Mouse (Mus musculus) kidney, adult 2 months (tissue): ENCODE measurements around the gene Spef1. TPM values are rescaled to one million over a fixed set of nuclear protein-coding genes. Genes with fewer than 3 reads are reported as not detected.

Experiments
- DNase-seq: peaks from one replicate; pipeline ENCODE4 v3.0.0; 2021
- H3K27ac ChIP-seq: fragments of 200-500 bp; 2 replicates; pipeline ENCODE4 v1.5.1; 2012; ENCODE audit warnings: low read depth, low read length, control low read depth, inconsistent platforms; ENCODE audit not compliant: insufficient read depth
- H3K27me3 ChIP-seq: fragments of 200-500 bp; replicated peaks from 2 replicates; pipeline ENCODE4 v1.6.1; 2012; ENCODE audit warnings: mild to moderate bottlenecking, moderate library complexity, low read length, inconsistent platforms; ENCODE audit not compliant: control insufficient read depth, insufficient read depth
- H3K36me3 ChIP-seq: fragments of 200-500 bp; 2 replicates; pipeline ENCODE4 v1.6.1; 2012; ENCODE audit warnings: mild to moderate bottlenecking, moderate library complexity, low read length, inconsistent platforms; ENCODE audit not compliant: control insufficient read depth, insufficient read depth
- H3K4me1 ChIP-seq: fragments of 200-500 bp; 2 replicates; pipeline ENCODE4 v1.6.1; 2011; ENCODE audit warnings: low read length; ENCODE audit not compliant: control insufficient read depth, insufficient read depth
- H3K4me3 ChIP-seq: fragments of 200-500 bp; 2 replicates; pipeline ENCODE4 v1.5.1; 2011; ENCODE audit warnings: mild to moderate bottlenecking, low read depth, low read length, control low read depth; ENCODE audit not compliant: insufficient read depth
- CTCF ChIP-seq: fragments of 200-500 bp; conservative IDR thresholded peaks from 2 replicates; pipeline ENCODE4 v1.5.1; 2011; ENCODE audit warnings: low read depth, mild to moderate bottlenecking, control low read depth, low read length, moderate library complexity, mixed read lengths; ENCODE audit not compliant: insufficient read depth, insufficient read length
- POLR2A ChIP-seq: fragments of 200-500 bp; IDR thresholded peaks from one replicate; pipeline ENCODE4 v1.6.1; 2011; ENCODE audit warnings: low read depth, low read length, control low read depth
- WGBS: fragments of 180-500 bp; shearing (Covaris S2); methylation state at CpG from one replicate; pipeline ENCODE4 v1.1.7; 2018; 5-methylcytosine and 5-hydroxymethylcytosine counted together
- polyA plus RNA-seq: library from polyadenylated mRNA; depleted of rRNA; stranded (reverse); fragments of >200 nt; gene quantifications from 2 replicates; pipeline ENCODE4 v1.2.3, GENCODE M21; 2012

The Spef1 gene
- polyA plus RNA-seq, 1 experiment, result 4.6 TPM

GRCm38 (mm10) chr2:131204410-131204981 is 17.4 kb upstream of the Spef1 start:
- Histone ChIP-seq H3K36me3 (no peaks in the 10 kb centered on the region), H3K4me1 (peaks cover 8% of the 10 kb centered on the region; the same call in 1 of the 2 replicates), H3K27me3 (no peaks in the 10 kb centered on the region), H3K4me3 (peak overlapping the region; percentile 7; the same call in 1 of the 2 replicates), H3K27ac (peak overlapping the region; percentile 88)
- WGBS, result 13% methylated on average over 7 of the region's 7 CpGs
- peak; percentile 99 for DNase-seq
- TF ChIP-seq CTCF (no peak), POLR2A (no peak)

GRCm38 (mm10) chr2:131203816-131204409 is 16.8 kb upstream of the Spef1 start:
- WGBS, result 71% methylated on average over 6 of the region's 6 CpGs
- Histone ChIP-seq H3K27ac (peak overlapping the region; percentile 74), H3K4me3 (no peak overlapping the region), H3K4me1 (peaks cover 3% of the 10 kb centered on the region; the same call in 1 of the 2 replicates), H3K36me3 (no peaks in the 10 kb centered on the region), H3K27me3 (no peaks in the 10 kb centered on the region)
- DNase-seq, result no peak
- TF ChIP-seq CTCF (no peak), POLR2A (no peak)

- peak; percentile 25 for DNase-seq
- TF ChIP-seq CTCF, result no peak
- no peak for TF ChIP-seq POLR2A
- Histone ChIP-seq H3K4me3 (no peak overlapping the region), H3K27ac (no peak overlapping the region), H3K36me3 (no peaks in the 10 kb centered on the region), H3K4me1 (peaks cover 3% of the 10 kb centered on the region; the same call in 1 of the 2 replicates), H3K27me3 (no peaks in the 10 kb centered on the region)
- 60% methylated on average over 3 of the region's 3 CpGs for WGBS
These were observed 14.2 kb upstream of the Spef1 start for GRCm38 (mm10) chr2:131201262-131201661.

- Histone ChIP-seq H3K27ac (no peak overlapping the region), H3K4me3 (no peak overlapping the region), H3K36me3 (no peaks in the 10 kb centered on the region), H3K4me1 (peaks cover 3% of the 10 kb centered on the region; the same call in 1 of the 2 replicates), H3K27me3 (no peaks in the 10 kb centered on the region)
- WGBS, result 87% methylated on average over 2 of the region's 2 CpGs
- TF ChIP-seq CTCF (no peak), POLR2A (no peak)
- DNase-seq, result no peak
These were observed 13.6 kb upstream of the Spef1 start for GRCm38 (mm10) chr2:131200710-131201109.

GRCm38 (mm10) chr2:131196606-131197316 is 9.7 kb upstream of the Spef1 start:
- Histone ChIP-seq H3K27me3 (no peaks in the 10 kb centered on the region), H3K27ac (no peak overlapping the region), H3K4me3 (no peak overlapping the region), H3K4me1 (no peaks in the 10 kb centered on the region), H3K36me3 (no peaks in the 10 kb centered on the region)
- DNase-seq, result peak; percentile 27
- TF ChIP-seq CTCF (no peak), POLR2A (no peak)
- WGBS, result 89% methylated on average over 16 of the region's 16 CpGs

- DNase-seq, result no peak
- H3K27ac ChIP-seq, result no peak overlapping the region
- H3K36me3 ChIP-seq, result no peaks in the 10 kb centered on the region; the same call in 1 of the 2 replicates
- peaks cover 7% of the 10 kb centered on the region; the same call in 1 of the 2 replicates for H3K4me1 ChIP-seq
- no peak for TF ChIP-seq CTCF
- TF ChIP-seq POLR2A, result no peak
- WGBS, result 70% methylated on average over 7 of the region's 7 CpGs
- no peak overlapping the region for H3K4me3 ChIP-seq
- H3K27me3 ChIP-seq, result no peaks in the 10 kb centered on the region
These were observed 3.9 kb upstream of the Spef1 start for GRCm38 (mm10) chr2:131191005-131191390.
